Mouse (Mus musculus): ENCODE data around the gene Tlr5. TPM values are rescaled to one million over a fixed set of nuclear protein-coding genes. Genes with fewer than 3 reads are reported as not detected.

The Tlr5 gene
- polyA plus RNA-seq, 1 experiment from 2014 or later, result 4.3 TPM

- Histone ChIP-seq H3K27ac (ENCODE audit: low read depth, low read length) (no peak overlapping the region), H3K36me3 (ENCODE audit: control insufficient read depth, insufficient read depth) (peaks cover 3% of the 10 kb centered on the region; the same call in 1 of the 2 replicates), H3K27me3 (replicated peaks; ENCODE audit: control insufficient read depth, insufficient read depth, low read length) (no peaks in the 10 kb centered on the region), H3K9ac (ENCODE audit: low read depth, low read length) (no peak overlapping the region), H3K4me3 (ENCODE audit: low read depth, low read length) (no peak overlapping the region), H3K9me3 (ENCODE audit: control insufficient read depth) (no peaks in the 10 kb centered on the region), H3K4me1 (replicated peaks; ENCODE audit: control insufficient read depth, insufficient read depth, low read length) (no peaks in the 10 kb centered on the region), H3K4me2 (replicated peaks; ENCODE audit: low read depth) (no peak overlapping the region)
- TF ChIP-seq CTCF (IDR thresholded peaks at IDR 0.05; ENCODE audit: low read depth), result no peak
- 76% methylated on average over 9 of the region's 9 CpGs for WGBS
- ATAC-seq, result no peak
These were observed 10.4 kb downstream of the Tlr5 start for GRCm38 (mm10) chr1:182964855-182965466.

DNA sequence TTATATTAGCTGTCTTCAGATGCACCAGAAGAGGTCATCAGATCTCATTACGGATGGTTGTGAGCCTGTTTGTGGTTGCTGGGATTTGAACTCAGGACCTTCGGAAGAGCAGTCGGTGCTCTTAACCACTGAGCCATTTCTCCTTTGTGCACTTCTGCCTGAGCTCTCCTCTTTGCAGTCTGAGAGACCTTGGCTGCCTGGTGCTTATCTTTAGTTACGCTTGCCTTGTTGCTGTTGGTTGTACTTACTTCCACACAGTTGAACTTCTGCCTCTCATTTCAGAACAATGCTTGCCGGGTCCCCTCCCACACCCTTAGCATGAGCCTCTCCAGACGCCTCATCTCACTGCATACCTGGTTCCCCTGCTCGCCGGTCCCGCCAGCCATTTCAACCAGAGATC lies 14.1 kb downstream of the Tlr5 start:
- H3K27ac ChIP-seq (ENCODE audit: low read depth, low read length), result no peak overlapping the region
- no peak overlapping the region for H3K4me2 ChIP-seq (replicated peaks; ENCODE audit: low read depth)
- no peaks in the 10 kb centered on the region for H3K9me3 ChIP-seq (ENCODE audit: control insufficient read depth)
- H3K9ac ChIP-seq (ENCODE audit: low read depth, low read length), result no peak overlapping the region
- peaks cover 22% of the 10 kb centered on the region; the same call in 1 of the 2 replicates for H3K36me3 ChIP-seq (ENCODE audit: control insufficient read depth, insufficient read depth)
- no peaks in the 10 kb centered on the region for H3K27me3 ChIP-seq (replicated peaks; ENCODE audit: control insufficient read depth, insufficient read depth, low read length)
- TF ChIP-seq CTCF (IDR thresholded peaks at IDR 0.05; ENCODE audit: low read depth), result no peak
- no peak overlapping the region for H3K4me3 ChIP-seq (ENCODE audit: low read depth, low read length)
- no peak for ATAC-seq
- H3K4me1 ChIP-seq (replicated peaks; ENCODE audit: control insufficient read depth, insufficient read depth, low read length), result no peaks in the 10 kb centered on the region
- 82% methylated on average over 9 of the region's 9 CpGs for WGBS

GRCm38 (mm10) chr1:182972240-182972639 lies 17.7 kb downstream of the Tlr5 start:
- H3K4me2 ChIP-seq (replicated peaks; ENCODE audit: low read depth), result no peak overlapping the region
- H3K4me3 ChIP-seq (ENCODE audit: low read depth, low read length), result no peak overlapping the region
- peaks cover 45% of the 10 kb centered on the region; the same call in 1 of the 2 replicates for H3K36me3 ChIP-seq (ENCODE audit: control insufficient read depth, insufficient read depth)
- no peaks in the 10 kb centered on the region for H3K4me1 ChIP-seq (replicated peaks; ENCODE audit: control insufficient read depth, insufficient read depth, low read length)
- no peaks in the 10 kb centered on the region for H3K27me3 ChIP-seq (replicated peaks; ENCODE audit: control insufficient read depth, insufficient read depth, low read length)
- TF ChIP-seq CTCF (IDR thresholded peaks at IDR 0.05; ENCODE audit: low read depth), result no peak
- no peak overlapping the region for H3K27ac ChIP-seq (ENCODE audit: low read depth, low read length)
- no peak for ATAC-seq
- WGBS, result 92% methylated on average over 6 of the region's 6 CpGs
- no peak overlapping the region for H3K9ac ChIP-seq (ENCODE audit: low read depth, low read length)
- no peaks in the 10 kb centered on the region for H3K9me3 ChIP-seq (ENCODE audit: control insufficient read depth)

DNA sequence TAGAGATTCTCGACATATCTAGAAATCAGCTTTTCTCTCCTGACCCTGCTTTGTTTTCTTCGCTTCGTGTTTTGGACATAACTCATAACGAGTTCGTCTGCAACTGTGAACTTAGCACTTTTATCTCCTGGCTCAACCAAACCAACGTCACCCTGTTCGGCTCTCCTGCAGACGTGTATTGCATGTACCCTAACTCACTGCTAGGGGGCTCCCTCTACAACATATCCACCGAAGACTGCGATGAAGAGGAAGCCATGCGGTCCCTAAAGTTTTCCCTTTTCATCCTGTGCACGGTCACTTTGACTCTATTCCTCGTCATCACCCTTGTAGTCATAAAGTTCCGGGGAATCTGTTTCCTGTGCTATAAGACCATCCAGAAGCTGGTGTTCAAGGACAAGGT lies 20.2 kb downstream of the Tlr5 start:
- Histone ChIP-seq H3K27ac (ENCODE audit: low read depth, low read length) (no peak overlapping the region), H3K4me2 (replicated peaks; ENCODE audit: low read depth) (no peak overlapping the region), H3K4me3 (ENCODE audit: low read depth, low read length) (no peak overlapping the region), H3K9me3 (ENCODE audit: control insufficient read depth) (no peaks in the 10 kb centered on the region), H3K4me1 (replicated peaks; ENCODE audit: control insufficient read depth, insufficient read depth, low read length) (no peaks in the 10 kb centered on the region), H3K27me3 (replicated peaks; ENCODE audit: control insufficient read depth, insufficient read depth, low read length) (no peaks in the 10 kb centered on the region), H3K9ac (ENCODE audit: low read depth, low read length) (no peak overlapping the region), H3K36me3 (ENCODE audit: control insufficient read depth, insufficient read depth) (peaks cover 42% of the 10 kb centered on the region; the same call in 1 of the 2 replicates)
- TF ChIP-seq CTCF (IDR thresholded peaks at IDR 0.05; ENCODE audit: low read depth), result peak; percentile 32; the same call in 1 of the 2 replicates
- ATAC-seq, result no peak
- whole genome bisulfite sequencing, result 83% methylated on average over 14 of the region's 14 CpGs

DNA sequence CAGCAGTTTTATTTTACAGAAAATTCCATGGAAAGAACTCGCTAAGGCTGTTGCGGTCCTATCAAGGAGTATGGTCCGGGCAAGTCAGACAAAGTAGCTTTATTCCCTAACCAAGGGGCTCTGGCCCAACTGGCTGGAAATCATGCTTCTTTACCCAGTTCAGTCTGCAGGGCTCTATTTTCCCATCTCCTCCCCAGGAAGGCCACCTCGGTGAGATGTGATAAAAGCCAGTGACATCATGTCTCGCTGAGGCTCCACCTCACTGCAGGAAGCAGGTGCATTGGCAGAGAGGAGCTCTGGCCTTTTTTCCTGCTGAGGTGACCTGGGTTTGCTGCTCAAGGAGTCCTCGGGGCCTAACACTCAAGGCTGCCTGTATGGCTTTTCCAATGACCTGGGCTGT lies 26.1 kb downstream of the Tlr5 start:
- 53% methylated on average over 6 of the region's 6 CpGs for WGBS
- Histone ChIP-seq H3K4me3 (ENCODE audit: low read depth, low read length) (no peak overlapping the region), H3K4me2 (replicated peaks; ENCODE audit: low read depth) (no peak overlapping the region), H3K36me3 (ENCODE audit: control insufficient read depth, insufficient read depth) (0 out of 2 replicates have a peak, but pooled peaks cover 5% of the 10 kb centered on the region), H3K9ac (ENCODE audit: low read depth, low read length) (no peak overlapping the region), H3K27ac (ENCODE audit: low read depth, low read length) (no peak overlapping the region), H3K9me3 (ENCODE audit: control insufficient read depth) (no peaks in the 10 kb centered on the region), H3K4me1 (replicated peaks; ENCODE audit: control insufficient read depth, insufficient read depth, low read length) (peaks cover 5% of the 10 kb centered on the region; the same call in 1 of the 2 replicates), H3K27me3 (replicated peaks; ENCODE audit: control insufficient read depth, insufficient read depth, low read length) (no peaks in the 10 kb centered on the region)
- ATAC-seq, result no peak
- TF ChIP-seq CTCF (IDR thresholded peaks at IDR 0.05; ENCODE audit: low read depth), result no peak

GRCm38 (mm10) chr1:182982995-182983394 lies 28.4 kb downstream of the Tlr5 start:
- H3K4me2 ChIP-seq (replicated peaks; ENCODE audit: low read depth), result peak overlapping the region; percentile 59
- H3K9me3 ChIP-seq (ENCODE audit: control insufficient read depth), result no peaks in the 10 kb centered on the region
- H3K9ac ChIP-seq (ENCODE audit: low read depth, low read length), result no peak overlapping the region
- peak overlapping the region; percentile 14; the same call in 1 of the 2 replicates for H3K4me3 ChIP-seq (ENCODE audit: low read depth, low read length)
- H3K27me3 ChIP-seq (replicated peaks; ENCODE audit: control insufficient read depth, insufficient read depth, low read length), result no peaks in the 10 kb centered on the region
- peaks cover 5% of the 10 kb centered on the region; the same call in 1 of the 2 replicates for H3K4me1 ChIP-seq (replicated peaks; ENCODE audit: control insufficient read depth, insufficient read depth, low read length)
- no peaks in the 10 kb centered on the region for H3K36me3 ChIP-seq (ENCODE audit: control insufficient read depth, insufficient read depth)
- peak; percentile 81 for TF ChIP-seq CTCF (IDR thresholded peaks at IDR 0.05; ENCODE audit: low read depth)
- no peak overlapping the region for H3K27ac ChIP-seq (ENCODE audit: low read depth, low read length)
- WGBS, result 0% methylated on average over 13 of the region's 15 CpGs
- ATAC-seq, result peak; percentile 96
